8 mouse cellular contexts compared by ENCODE assay signal in genomic region chr11:76398312-76398797, GRCm38 (mm10). TPM values are rescaled to one million over a fixed set of nuclear protein-coding genes. Genes with fewer than 3 reads are reported as not detected.
DNase-seq lines count a peak whose midpoint lies in the region; ATAC-seq and TF ChIP-seq lines count a peak whose summit lies in the region.

No protein-coding gene starts in this region.

- H3K36me3 ChIP-seq in forebrain, embryonic 12.5 days (replicated peaks) = no peaks in the 10 kb centered on the region
- no peaks in the 10 kb centered on the region for H3K36me3 ChIP-seq in midbrain, embryonic 13.5 days

- ATAC-seq in forebrain, embryonic 12.5 days (ENCODE audit: low FRiP score) = peak; percentile 68
- peak; percentile 82 for ATAC-seq in midbrain, embryonic 13.5 days
- ATAC-seq in inflammation-experienced regulatory T-cells, adult 6 months = no peak

- no peak for DNase-seq in left cerebral cortex, adult 2 months (ENCODE audit: extremely low spot score in 1 of 2, low spot score in 2 of 2)
- DNase-seq in left cerebral cortex, postnatal 36 days (ENCODE audit: low spot score in 2 of 2) = no peak
- DNase-seq in adrenal gland, postnatal 36 days = peak; percentile 60 to 72
- DNase-seq in kidney, postnatal 10 days = peak; percentile 75
- no peak for DNase-seq in layer of hippocampus, adult 9-11 months

- 0% methylated on average over 32 of the region's 33 CpGs for WGBS in forebrain, embryonic 12.5 days
- 0% methylated on average over 33 of the region's 33 CpGs for WGBS in midbrain, embryonic 13.5 days

- H3K4me3 ChIP-seq in left cerebral cortex, adult 2 months = peak overlapping the region; percentile 62
- H3K4me3 ChIP-seq in forebrain, embryonic 12.5 days (replicated peaks) = peak overlapping the region; percentile 86
- peak overlapping the region; percentile 88 for H3K4me3 ChIP-seq in midbrain, embryonic 13.5 days (replicated peaks)

- peak overlapping the region; percentile 89 for H3K9ac ChIP-seq in forebrain, embryonic 12.5 days
- peak overlapping the region; percentile 86 for H3K9ac ChIP-seq in midbrain, embryonic 13.5 days (replicated peaks)

- no peak for TF ChIP-seq CTCF in left cerebral cortex, adult 2 months (IDR thresholded peaks at IDR 0.05)

- peak overlapping the region; percentile 92 for H3K4me2 ChIP-seq in forebrain, embryonic 12.5 days
- H3K4me2 ChIP-seq in midbrain, embryonic 13.5 days (replicated peaks) = peak overlapping the region; percentile 98

- peak overlapping the region; percentile 57; the same call in 1 of the 2 replicates for H3K27ac ChIP-seq in left cerebral cortex, adult 2 months
- peak overlapping the region; percentile 91 for H3K27ac ChIP-seq in forebrain, embryonic 12.5 days
- H3K27ac ChIP-seq in midbrain, embryonic 13.5 days = peak overlapping the region; percentile 88

- peaks cover 32% of the 10 kb centered on the region for H3K4me1 ChIP-seq in forebrain, embryonic 12.5 days
- peaks cover 33% of the 10 kb centered on the region for H3K4me1 ChIP-seq in midbrain, embryonic 13.5 days (replicated peaks)

- H3K27me3 ChIP-seq in forebrain, embryonic 12.5 days = peaks cover 6% of the 10 kb centered on the region; the same call in 1 of the 2 replicates
- peaks cover 3% of the 10 kb centered on the region; the same call in 1 of the 2 replicates for H3K27me3 ChIP-seq in midbrain, embryonic 13.5 days

- no peaks in the 10 kb centered on the region for H3K9me3 ChIP-seq in forebrain, embryonic 12.5 days
- no peaks in the 10 kb centered on the region for H3K9me3 ChIP-seq in midbrain, embryonic 13.5 days

- intact Hi-C loops in left cerebral cortex, adult 2 months (cut with DNase I) = loop anchor here (5.0 kb wide), 1 partner anchor 126 kb away; no protein-coding TSS in a partner anchor
- intact Hi-C loops in left cerebral cortex, postnatal 36 days (cut with DNase I) = loop anchor here (5.0 kb wide), 1 partner anchor 126 kb away; no protein-coding TSS in a partner anchor

RNA-seq across cellular contexts. Expression of gene Nxn, which starts 0.6 kb away (rescaled TPM):
- 10 to 100 TPM; 11.2 TPM for total RNA-seq in left cerebral cortex, adult 2 months (2021)
- 10 to 100 TPM; 11.0 to 11.6 TPM for total RNA-seq in left cerebral cortex, postnatal 36 days (2021)
- total RNA-seq in adrenal gland, postnatal 36 days (2021) = 10 to 100 TPM; 28.3 to 29.7 TPM
- 48.4 and 58.6 TPM in 2 replicates for polyA plus RNA-seq in forebrain, embryonic 12.5 days (2016; fragmentation: Nextera tagmentation; extraction: Ambion mirVana)
- polyA plus RNA-seq in midbrain, embryonic 13.5 days (2015; fragmentation: Nextera tagmentation; extraction: Ambion mirVana) = 29.0 and 34.3 TPM in 2 replicates
- 1 to 10 TPM; 1.1 to 2.0 (median 1.6) TPM for polyA plus RNA-seq in inflammation-experienced regulatory T-cells, adult 6 months (2017; shearing (Covaris generic))

RNA-seq across cellular contexts. Expression of gene Timm22, which starts 8.4 kb away (rescaled TPM):
- 10 to 100 TPM; 30.3 to 38.8 TPM for total RNA-seq in left cerebral cortex, adult 2 months (2021)
- 10 to 100 TPM; 38.3 to 38.4 TPM for total RNA-seq in left cerebral cortex, postnatal 36 days (2021)
- 10 to 100 TPM; 45.9 to 48.6 TPM for total RNA-seq in adrenal gland, postnatal 36 days (2021)
- 103 and 109 TPM in 2 replicates for polyA plus RNA-seq in forebrain, embryonic 12.5 days (2016; fragmentation: Nextera tagmentation; extraction: Ambion mirVana)
- 96.3 and 102 TPM in 2 replicates for polyA plus RNA-seq in midbrain, embryonic 13.5 days (2015; fragmentation: Nextera tagmentation; extraction: Ambion mirVana)
- 10 to 100 TPM; 60.7 to 86.9 (median 76.3) TPM for polyA plus RNA-seq in inflammation-experienced regulatory T-cells, adult 6 months (2017; shearing (Covaris generic))

Comparison
In these comparisons a context has a peak if more than half of its experiments do, and no peak if none do; other contexts are left out.
1. DNase-seq: peak in adrenal gland, postnatal 36 days (2 of 2) and kidney, postnatal 10 days (single experiment); none in left cerebral cortex, adult 2 months (0 of 2), left cerebral cortex, postnatal 36 days (0 of 2) and layer of hippocampus, adult 9-11 months (single experiment).
2. Peak in every context shown above with its lines, with median percentiles within 50 percentile points of each other: H3K27ac ChIP-seq and H3K4me3 ChIP-seq.